Mouse (Mus musculus) embryonic fibroblast, embryonic 13.5 days (primary cell): ENCODE measurements around the gene Epb41l2.

ENCODE experiments used
- CTCF ChIP-seq: IDR thresholded peaks from 2 replicates; pipeline ENCODE4 v1.5.1; 2011; ENCODE audit warnings: mild to moderate bottlenecking, control low read depth, low read length, moderate library complexity, borderline replicate concordance; ENCODE audit not compliant: insufficient read depth
- POLR2A ChIP-seq: IDR thresholded peaks from 2 replicates; pipeline ENCODE4 v1.6.1; 2011; ENCODE audit warnings: low read depth, mild to moderate bottlenecking, control low read depth, low read length, moderate library complexity

- TF ChIP-seq CTCF (no peak), POLR2A (no peak)
These were observed 2.6 kb downstream of the Epb41l2 start for GRCm38 (mm10) chr10:25362235-25362634.
